Mouse (Mus musculus): ENCODE results near the gene Magi1. TPM values are rescaled to one million over a fixed set of nuclear protein-coding genes. Genes with fewer than 3 reads are reported as not detected.

The Magi1 gene
- polyA plus RNA-seq, 1 experiment from 2014 or later = 8.3 TPM

GRCm38 (mm10) chr6:94064832-94065231 lies 218.9 kb downstream of the Magi1 start:
- peaks cover 28% of the 10 kb centered on the region for H3K4me1 ChIP-seq
- no peak overlapping the region for H3K27ac ChIP-seq
- no peak overlapping the region for H3K9ac ChIP-seq
- 66% methylated on average over 4 of the region's 4 CpGs for WGBS
- no peak overlapping the region for H3K4me2 ChIP-seq
- ATAC-seq (ENCODE audit: insufficient number of reproducible peaks, low FRiP score, low TSS enrichment, low read depth) = no peak
- H3K36me3 ChIP-seq = no peaks in the 10 kb centered on the region
- no peaks in the 10 kb centered on the region for H3K27me3 ChIP-seq
- H3K4me3 ChIP-seq = no peak overlapping the region
- no peaks in the 10 kb centered on the region for H3K9me3 ChIP-seq

GRCm38 (mm10) chr6:94063542-94063941 lies 220.2 kb downstream of the Magi1 start:
- no peak for ATAC-seq (ENCODE audit: insufficient number of reproducible peaks, low FRiP score, low TSS enrichment, low read depth)
- peaks cover 21% of the 10 kb centered on the region for H3K4me1 ChIP-seq
- WGBS = 72% methylated on average over 4 of the region's 4 CpGs
- H3K9ac ChIP-seq = no peak overlapping the region
- no peak overlapping the region for H3K27ac ChIP-seq
- H3K4me3 ChIP-seq = no peak overlapping the region
- no peaks in the 10 kb centered on the region for H3K27me3 ChIP-seq
- H3K36me3 ChIP-seq = no peaks in the 10 kb centered on the region
- no peak overlapping the region for H3K4me2 ChIP-seq
- no peaks in the 10 kb centered on the region for H3K9me3 ChIP-seq

DNA sequence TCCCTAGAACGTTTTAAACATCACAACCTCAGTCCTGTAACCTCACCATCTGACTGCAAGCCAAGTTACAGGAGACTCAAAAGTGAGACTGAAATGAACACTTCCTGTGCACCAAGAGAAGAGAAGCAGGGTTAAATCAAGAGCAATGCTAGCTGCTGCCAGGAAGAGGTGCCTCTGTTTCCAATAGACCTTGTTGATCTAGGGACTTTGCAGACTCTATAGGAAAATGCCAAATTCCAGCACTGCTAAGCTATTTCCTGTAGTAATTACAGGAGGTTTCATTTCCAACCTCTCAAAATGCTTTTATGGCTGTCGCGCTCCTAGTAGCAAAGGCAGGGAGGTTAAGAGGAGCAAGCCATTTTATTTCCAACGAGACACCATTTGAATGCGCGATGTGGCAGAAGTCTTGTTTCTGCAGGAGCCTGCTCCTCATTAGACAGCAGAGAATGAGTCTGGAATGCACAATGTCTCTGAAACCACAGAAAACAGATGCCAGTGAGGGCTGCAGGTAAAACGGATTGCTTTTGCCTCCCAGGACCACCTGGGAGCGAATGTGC lies 222.2 kb downstream of the Magi1 start:
- WGBS = 17% methylated on average over 8 of the region's 8 CpGs
- no peaks in the 10 kb centered on the region for H3K36me3 ChIP-seq
- no peak overlapping the region for H3K9ac ChIP-seq
- 0 out of 2 replicates have a peak overlapping the region, but pooled peaks have one; percentile 8 for H3K4me2 ChIP-seq
- no peak overlapping the region for H3K4me3 ChIP-seq
- H3K27ac ChIP-seq = peak overlapping the region; percentile 57
- ATAC-seq (ENCODE audit: insufficient number of reproducible peaks, low FRiP score, low TSS enrichment, low read depth) = no peak
- H3K9me3 ChIP-seq = no peaks in the 10 kb centered on the region
- H3K4me1 ChIP-seq = peaks cover 14% of the 10 kb centered on the region
- no peaks in the 10 kb centered on the region for H3K27me3 ChIP-seq

- H3K4me1 ChIP-seq = peaks cover 14% of the 10 kb centered on the region
- H3K4me3 ChIP-seq = no peak overlapping the region
- no peak overlapping the region for H3K9ac ChIP-seq
- 76% methylated on average over 7 of the region's 7 CpGs for WGBS
- no peaks in the 10 kb centered on the region for H3K27me3 ChIP-seq
- no peaks in the 10 kb centered on the region for H3K9me3 ChIP-seq
- no peak overlapping the region for H3K4me2 ChIP-seq
- no peak for ATAC-seq (ENCODE audit: insufficient number of reproducible peaks, low FRiP score, low TSS enrichment, low read depth)
- H3K36me3 ChIP-seq = no peaks in the 10 kb centered on the region
- peak overlapping the region; percentile 14; the same call in 1 of the 2 replicates for H3K27ac ChIP-seq
Measured at GRCm38 (mm10) chr6:94060621-94061213, 223.0 kb downstream of the Magi1 start.

- Histone ChIP-seq H3K4me2 (no peak overlapping the region), H3K4me1 (peaks cover 14% of the 10 kb centered on the region), H3K27ac (no peak overlapping the region), H3K36me3 (no peaks in the 10 kb centered on the region), H3K9ac (no peak overlapping the region), H3K27me3 (no peaks in the 10 kb centered on the region), H3K4me3 (no peak overlapping the region), H3K9me3 (no peaks in the 10 kb centered on the region)
- no peak for ATAC-seq (ENCODE audit: insufficient number of reproducible peaks, low FRiP score, low TSS enrichment, low read depth)
- 52% methylated on average over 2 of the region's 2 CpGs for WGBS
Measured at GRCm38 (mm10) chr6:94059090-94059489, 224.6 kb downstream of the Magi1 start.

GRCm38 (mm10) chr6:94053920-94054319 lies 229.8 kb downstream of the Magi1 start:
- H3K4me1 ChIP-seq = no peaks in the 10 kb centered on the region
- H3K27ac ChIP-seq = no peak overlapping the region
- H3K27me3 ChIP-seq = no peaks in the 10 kb centered on the region
- no peaks in the 10 kb centered on the region for H3K36me3 ChIP-seq
- no peak for ATAC-seq (ENCODE audit: insufficient number of reproducible peaks, low FRiP score, low TSS enrichment, low read depth)
- 52% methylated on average over 1 of the region's 1 CpGs for WGBS
- H3K9ac ChIP-seq = no peak overlapping the region
- H3K4me2 ChIP-seq = no peak overlapping the region
- H3K9me3 ChIP-seq = no peaks in the 10 kb centered on the region
- H3K4me3 ChIP-seq = no peak overlapping the region

- Histone ChIP-seq H3K4me1 (0 out of 2 replicates have a peak, but pooled peaks cover 3% of the 10 kb centered on the region), H3K4me3 (no peak overlapping the region), H3K36me3 (no peaks in the 10 kb centered on the region), H3K27me3 (no peaks in the 10 kb centered on the region), H3K4me2 (no peak overlapping the region), H3K9me3 (no peaks in the 10 kb centered on the region), H3K9ac (no peak overlapping the region), H3K27ac (no peak overlapping the region)
- 83% methylated on average over 4 of the region's 4 CpGs for WGBS
- no peak for ATAC-seq (ENCODE audit: insufficient number of reproducible peaks, low FRiP score, low TSS enrichment, low read depth)
Measured at GRCm38 (mm10) chr6:94045180-94045579, 238.5 kb downstream of the Magi1 start.

DNA sequence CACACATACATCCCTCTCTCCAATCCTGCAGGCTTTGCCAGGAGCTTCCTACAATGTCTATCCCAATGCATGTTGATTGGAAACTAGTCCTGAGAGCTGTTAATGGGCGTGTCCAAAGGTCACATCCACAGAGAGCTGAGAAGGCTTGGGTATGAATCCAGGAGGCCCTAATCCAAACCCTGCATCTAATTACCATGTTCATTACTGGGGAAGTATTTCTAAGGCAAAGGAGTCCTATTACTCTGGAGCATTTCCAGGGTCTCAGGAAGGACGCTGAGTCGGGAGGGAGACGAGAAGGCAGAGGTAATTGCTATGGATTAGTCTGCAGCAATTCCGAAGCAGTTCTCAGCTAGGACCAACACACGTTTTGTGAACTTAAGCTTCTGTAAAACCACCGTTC lies 240.3 kb downstream of the Magi1 start:
- Histone ChIP-seq H3K4me2 (no peak overlapping the region), H3K36me3 (no peaks in the 10 kb centered on the region), H3K9me3 (no peaks in the 10 kb centered on the region), H3K9ac (no peak overlapping the region), H3K27me3 (no peaks in the 10 kb centered on the region), H3K4me1 (0 out of 2 replicates have a peak, but pooled peaks cover 3% of the 10 kb centered on the region), H3K27ac (no peak overlapping the region), H3K4me3 (no peak overlapping the region)
- ATAC-seq (ENCODE audit: insufficient number of reproducible peaks, low FRiP score, low TSS enrichment, low read depth) = no peak
- whole genome bisulfite sequencing = 36% methylated on average over 7 of the region's 7 CpGs

DNA sequence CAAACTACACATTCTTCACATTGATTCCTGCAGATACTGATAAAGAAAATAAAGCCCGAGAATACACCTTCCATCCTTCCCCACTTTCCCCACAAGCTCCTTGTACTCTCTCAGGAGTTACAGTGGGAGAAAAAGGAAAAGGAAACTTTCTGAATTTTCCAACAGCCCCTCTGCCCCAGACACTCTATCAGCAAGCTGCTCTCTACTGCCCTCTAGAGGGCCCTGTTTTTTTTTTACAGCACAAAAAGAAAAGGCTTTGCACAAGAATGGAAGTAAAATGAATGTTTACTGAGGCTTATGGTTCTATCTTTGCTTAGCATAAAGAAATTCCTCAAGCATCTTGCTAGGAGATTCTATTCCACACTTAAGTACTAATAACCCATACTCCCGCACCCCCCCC lies 243.6 kb downstream of the Magi1 start:
- H3K36me3 ChIP-seq = no peaks in the 10 kb centered on the region
- no peak overlapping the region for H3K4me3 ChIP-seq
- 66% methylated on average over 2 of the region's 2 CpGs for WGBS

DNA sequence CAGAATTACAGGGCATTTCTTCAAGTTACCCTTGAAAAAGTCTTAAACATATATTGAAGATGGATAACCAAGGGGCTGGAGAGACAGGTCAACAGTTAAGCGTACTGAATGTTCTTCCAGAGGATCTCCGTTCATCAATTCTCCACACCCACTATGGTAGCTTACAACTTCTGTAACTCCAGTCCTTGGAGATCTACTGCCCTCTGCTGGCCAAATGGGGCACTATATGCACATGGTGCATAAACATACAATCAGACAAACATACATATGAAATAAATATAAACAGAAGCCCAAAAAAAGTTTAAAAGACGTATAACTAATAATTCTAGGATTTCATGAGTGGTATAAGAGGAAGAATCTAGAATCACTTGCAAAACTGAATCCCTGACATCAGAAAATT lies 244.8 kb downstream of the Magi1 start:
- H3K27me3 ChIP-seq = no peaks in the 10 kb centered on the region
- 95% methylated on average over 3 of the region's 3 CpGs for WGBS
- H3K9ac ChIP-seq = no peak overlapping the region
- no peak overlapping the region for H3K4me2 ChIP-seq
- no peaks in the 10 kb centered on the region for H3K36me3 ChIP-seq
- no peaks in the 10 kb centered on the region for H3K9me3 ChIP-seq
- ATAC-seq (ENCODE audit: insufficient number of reproducible peaks, low FRiP score, low TSS enrichment, low read depth) = no peak
- H3K4me1 ChIP-seq = 0 out of 2 replicates have a peak, but pooled peaks cover 6% of the 10 kb centered on the region
- H3K4me3 ChIP-seq = no peak overlapping the region
- no peak overlapping the region for H3K27ac ChIP-seq

More for the DNA sequence above, 243.6 kb downstream of the Magi1 start:
- ATAC-seq (ENCODE audit: insufficient number of reproducible peaks, low FRiP score, low TSS enrichment, low read depth) = no peak
- Histone ChIP-seq H3K9ac (no peak overlapping the region), H3K9me3 (no peaks in the 10 kb centered on the region), H3K4me1 (0 out of 2 replicates have a peak, but pooled peaks cover 6% of the 10 kb centered on the region), H3K27ac (no peak overlapping the region), H3K4me2 (no peak overlapping the region), H3K27me3 (no peaks in the 10 kb centered on the region)

- 0 out of 2 replicates have a peak, but pooled peaks cover 2% of the 10 kb centered on the region for H3K4me1 ChIP-seq
- H3K9me3 ChIP-seq = no peaks in the 10 kb centered on the region
- H3K9ac ChIP-seq = no peak overlapping the region
- H3K27me3 ChIP-seq = no peaks in the 10 kb centered on the region
- no peak overlapping the region for H3K4me2 ChIP-seq
- no peaks in the 10 kb centered on the region for H3K36me3 ChIP-seq
- ATAC-seq (ENCODE audit: insufficient number of reproducible peaks, low FRiP score, low TSS enrichment, low read depth) = no peak
- 75% methylated on average over 7 of the region's 7 CpGs for WGBS
- no peak overlapping the region for H3K4me3 ChIP-seq
- H3K27ac ChIP-seq = no peak overlapping the region
Measured at GRCm38 (mm10) chr6:94036554-94036953, 247.2 kb downstream of the Magi1 start.

- Histone ChIP-seq H3K9ac (no peak overlapping the region), H3K4me3 (no peak overlapping the region), H3K27me3 (no peaks in the 10 kb centered on the region), H3K9me3 (no peaks in the 10 kb centered on the region), H3K36me3 (no peaks in the 10 kb centered on the region), H3K27ac (no peak overlapping the region), H3K4me1 (no peaks in the 10 kb centered on the region), H3K4me2 (no peak overlapping the region)
- 89% methylated on average over 9 of the region's 9 CpGs for WGBS
- ATAC-seq (ENCODE audit: insufficient number of reproducible peaks, low FRiP score, low TSS enrichment, low read depth) = no peak
Measured at GRCm38 (mm10) chr6:94026361-94026760, 257.4 kb downstream of the Magi1 start.

All from limb, embryonic 15.5 days (tissue).